Mouse (Mus musculus) right cerebral cortex, postnatal 10 days (tissue): ENCODE results near the gene Ksr2.

Source experiments
- DNase-seq, 2 experiments: peaks; one replicate each; pipeline ENCODE4 v3.0.0; 2021; ENCODE audit warnings: low spot score in 2 of 2

Gene Ksr2

GRCm38 (mm10) chr5:117482013-117482412 lies 68.2 kb downstream of the Ksr2 start:
- no peak for DNase-seq

DNA sequence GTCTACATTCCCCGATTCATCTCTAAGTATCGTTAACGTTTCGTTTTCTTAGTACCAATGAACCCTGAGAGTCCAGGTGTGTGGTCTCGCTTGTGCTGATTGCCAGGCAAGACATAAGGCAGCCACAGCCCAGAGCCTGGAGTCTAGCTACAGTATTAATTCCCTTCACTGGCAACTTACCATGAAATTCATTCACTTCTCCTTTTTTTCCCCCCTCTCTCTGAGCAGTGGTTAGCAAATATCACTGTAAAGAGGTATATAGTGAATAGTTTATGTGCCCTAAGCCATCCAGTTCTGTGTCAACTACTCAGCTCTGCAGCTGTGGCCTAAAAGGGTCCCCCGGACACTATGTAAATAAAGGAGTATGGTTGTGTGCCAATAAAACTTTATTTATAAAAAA lies 71.6 kb downstream of the Ksr2 start:
- no peak for DNase-seq

GRCm38 (mm10) chr5:117486092-117486491 lies 72.3 kb downstream of the Ksr2 start:
- DNase-seq: no peak

GRCm38 (mm10) chr5:117488155-117488554 lies 74.4 kb downstream of the Ksr2 start:
- DNase-seq: no peak

DNA sequence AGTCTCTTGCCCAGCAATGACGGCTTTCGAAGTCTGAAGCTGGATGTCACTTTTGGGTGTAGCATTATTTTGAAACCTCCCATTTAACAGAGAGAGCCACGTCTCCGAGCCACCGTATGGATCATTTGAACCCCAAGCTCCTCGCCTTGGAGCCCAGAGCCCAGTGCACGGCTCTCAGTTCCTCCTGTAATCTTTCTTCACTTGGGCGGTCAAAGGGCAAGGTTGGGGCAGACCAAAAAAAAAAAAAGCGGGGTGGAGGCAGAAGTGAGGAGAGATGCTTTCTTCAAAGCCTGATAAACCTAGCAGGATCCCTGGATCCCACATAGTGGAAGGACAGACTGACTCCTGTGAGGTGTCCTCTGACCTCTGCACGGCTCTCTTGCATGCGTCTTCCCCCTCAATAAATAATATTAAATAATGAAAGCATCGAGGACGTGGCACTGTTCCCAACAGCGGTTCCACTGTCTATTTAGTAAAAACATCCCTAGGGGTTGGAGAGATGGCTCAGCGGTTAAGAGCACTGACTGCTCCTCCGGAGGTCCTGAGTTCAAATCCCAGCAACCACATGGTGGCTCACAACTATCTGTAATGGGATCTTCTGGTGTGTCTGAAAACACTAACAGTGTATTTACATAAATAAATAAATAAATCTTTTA lies 75.0 kb downstream of the Ksr2 start:
- DNase-seq: no peak

GRCm38 (mm10) chr5:117492933-117493863 lies 79.4 kb downstream of the Ksr2 start:
- peak; percentile 75 to 84 for DNase-seq

DNA sequence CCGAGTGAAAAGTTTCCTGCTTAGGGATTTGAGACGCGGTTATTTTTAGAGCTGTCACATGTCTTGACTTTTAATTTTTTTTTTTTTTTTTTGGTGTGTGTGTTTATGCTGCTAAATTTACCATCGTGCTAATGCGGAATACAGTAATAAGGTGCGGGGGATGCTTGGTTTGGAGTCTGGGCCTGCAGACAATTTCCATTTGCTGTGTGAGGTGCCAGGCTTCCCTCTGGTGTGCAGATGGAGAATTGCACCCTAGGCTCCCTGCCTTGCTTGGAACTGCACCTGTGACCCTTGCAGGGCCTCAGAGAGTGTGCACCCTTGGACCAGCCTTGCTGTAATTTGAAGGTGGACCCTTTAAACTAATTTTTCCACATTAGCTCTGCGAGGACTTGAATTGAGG lies 80.1 kb downstream of the Ksr2 start:
- DNase-seq: peak; percentile 85 to 89

DNA sequence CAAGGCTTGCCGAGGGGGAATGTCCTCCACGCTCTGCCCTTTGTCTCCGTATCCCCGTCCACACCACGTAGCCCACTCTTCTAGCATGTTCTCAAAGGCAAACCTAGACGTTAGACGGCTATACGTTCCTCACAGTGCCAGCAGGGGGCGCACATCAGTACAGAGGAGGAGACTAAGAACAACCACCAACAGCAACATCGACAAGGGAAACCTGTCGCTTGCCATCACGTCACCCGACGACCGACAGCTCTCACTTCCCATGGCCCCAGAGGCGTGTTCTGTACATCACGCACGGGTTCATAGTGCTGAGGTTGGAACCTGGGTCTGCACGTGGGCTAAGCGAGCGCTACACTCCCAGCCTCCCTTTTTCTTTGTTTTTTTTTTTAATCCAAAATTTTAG lies 83.3 kb downstream of the Ksr2 start:
- no peak for DNase-seq

- no peak for DNase-seq
Observed at GRCm38 (mm10) chr5:117502611-117503010, 88.8 kb downstream of the Ksr2 start.

- DNase-seq: no peak
Observed at GRCm38 (mm10) chr5:117504431-117504830, 90.6 kb downstream of the Ksr2 start.

- DNase-seq: peak; percentile 76 to 81
Observed at GRCm38 (mm10) chr5:117505204-117505603, 91.4 kb downstream of the Ksr2 start.

- no peak for DNase-seq
Observed at GRCm38 (mm10) chr5:117505769-117506168, 92.0 kb downstream of the Ksr2 start.

DNA sequence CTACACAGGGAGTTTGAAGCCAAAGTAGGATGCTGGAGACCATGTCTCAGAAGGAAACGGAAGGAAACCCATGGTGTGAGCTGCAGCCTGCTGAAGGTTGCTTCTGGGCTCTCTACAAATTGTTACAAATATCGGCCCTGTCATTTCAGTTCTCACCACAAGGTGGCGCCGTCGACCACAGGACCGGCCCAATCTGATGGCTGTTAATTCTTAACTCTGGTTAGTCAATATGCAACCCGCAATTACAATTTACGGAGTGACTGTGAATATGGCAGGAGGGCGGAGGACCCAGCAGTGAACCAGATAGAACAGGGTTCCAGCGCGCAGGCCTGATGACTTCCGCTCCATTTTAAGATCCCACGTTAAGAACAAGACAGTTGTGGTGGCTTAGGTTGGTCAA lies 92.6 kb downstream of the Ksr2 start:
- DNase-seq: peak; percentile 74

- peak in 1 of 2 experiments; percentile 67 for DNase-seq
Observed at GRCm38 (mm10) chr5:117509511-117510375, 95.9 kb downstream of the Ksr2 start.

GRCm38 (mm10) chr5:117510864-117511263 lies 97.1 kb downstream of the Ksr2 start:
- no peak for DNase-seq

- DNase-seq: no peak
Observed at GRCm38 (mm10) chr5:117515396-117515795, 101.6 kb downstream of the Ksr2 start.

DNA sequence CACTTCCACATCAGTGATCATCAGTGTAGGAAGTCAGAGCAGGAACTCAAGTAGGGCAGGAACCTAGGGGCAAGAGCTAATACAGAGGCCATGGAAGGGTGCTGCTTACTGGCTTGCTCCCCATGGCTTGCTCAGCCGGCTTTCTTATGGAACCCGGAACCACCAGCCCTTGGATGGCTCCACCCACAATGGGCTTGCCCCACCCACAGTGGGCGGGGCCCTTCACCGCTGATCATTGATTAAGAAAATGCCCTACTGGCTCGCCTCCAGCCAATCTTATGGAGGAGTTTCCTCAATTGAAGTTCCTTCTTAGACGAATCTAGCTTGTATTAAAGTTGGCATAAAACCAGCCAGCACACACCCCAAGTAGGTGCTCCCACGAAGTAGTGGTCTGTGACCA lies 102.1 kb downstream of the Ksr2 start:
- no peak for DNase-seq

DNA sequence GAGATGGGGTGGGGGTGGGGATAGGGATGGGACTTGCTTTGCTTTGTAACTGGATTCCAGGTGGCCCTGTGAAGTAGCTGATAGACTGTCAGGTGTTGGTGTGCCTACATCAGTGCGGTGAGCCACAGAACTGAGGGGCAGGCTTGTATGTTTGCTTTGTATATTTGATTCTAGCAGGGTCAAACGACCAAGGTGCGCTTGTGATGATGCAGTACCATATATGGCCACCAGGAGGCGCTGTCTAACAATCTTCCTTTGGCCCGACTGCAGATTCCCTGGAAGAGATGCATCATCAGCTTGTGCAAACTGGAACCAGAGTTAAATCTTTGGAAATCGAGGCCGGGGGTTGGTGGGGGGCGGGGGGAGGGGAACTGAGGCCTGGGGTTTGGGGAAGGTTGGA lies 102.8 kb downstream of the Ksr2 start:
- DNase-seq: peak; percentile 71 to 79

GRCm38 (mm10) chr5:117519858-117520495 lies 106.2 kb downstream of the Ksr2 start:
- no peak for DNase-seq

GRCm38 (mm10) chr5:117521156-117521555 lies 107.4 kb downstream of the Ksr2 start:
- DNase-seq: no peak

DNA sequence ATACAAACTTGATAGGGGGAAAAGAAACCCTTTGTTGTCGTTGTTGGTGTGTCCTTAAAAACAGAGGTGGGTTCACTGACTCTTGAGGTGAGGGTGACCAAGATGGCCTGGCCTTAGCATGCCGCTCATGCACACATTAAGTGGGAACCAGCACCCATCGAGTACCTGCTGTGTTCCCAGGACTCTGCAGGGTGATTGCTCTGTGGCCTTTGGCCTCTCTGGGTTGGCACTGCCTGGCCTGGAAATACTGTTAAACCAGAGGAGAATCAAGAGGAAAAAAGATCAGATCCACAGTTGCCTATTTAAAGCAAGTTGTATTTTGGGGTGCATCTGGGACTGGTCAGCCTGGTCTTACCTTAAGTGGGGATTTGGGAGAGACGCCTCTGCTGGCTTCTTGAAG lies 107.9 kb downstream of the Ksr2 start:
- DNase-seq: no peak

- no peak for DNase-seq
Observed at GRCm38 (mm10) chr5:117522471-117522870, 108.7 kb downstream of the Ksr2 start.
